Mouse (Mus musculus): Measurements from ENCODE around the gene Rasl10b.

DNA sequence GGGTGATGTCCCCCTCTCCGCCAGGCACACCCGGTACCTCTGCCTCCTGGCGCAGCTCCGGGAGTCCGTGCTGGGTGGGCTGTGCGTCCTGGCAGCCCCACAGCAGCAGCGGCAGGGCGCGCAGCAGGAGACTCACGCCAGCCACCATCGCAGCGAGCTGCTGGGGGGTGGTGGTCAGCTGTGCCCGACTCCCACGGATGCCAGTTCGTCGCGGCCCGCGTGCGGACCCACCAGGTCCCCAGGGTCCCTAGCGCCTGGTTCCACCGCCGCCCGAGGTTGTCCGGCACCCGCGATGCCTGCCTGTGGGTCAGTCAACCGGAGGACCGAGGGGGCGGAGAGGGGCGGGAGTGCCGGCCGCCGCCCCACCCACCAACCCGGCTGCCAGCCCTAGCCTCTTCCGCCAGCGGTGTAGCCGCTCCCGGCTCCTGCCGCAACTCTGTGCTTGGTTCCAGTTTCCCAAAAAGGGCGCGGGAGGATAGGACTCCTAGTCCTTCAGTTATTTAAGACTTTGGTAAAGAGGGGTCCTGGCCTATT, 53.8 kb downstream of the Rasl10b start, which contains the start of gene Mmp28:
- TF ChIP-seq EP300 (IDR thresholded peaks at IDR 0.05; ENCODE audit: low read depth) (no peak), CTCF (IDR thresholded peaks at IDR 0.05; ENCODE audit: low read depth) (no peak)
